Mouse (Mus musculus) liver, embryonic 14.5 days (tissue): ENCODE measurements around the gene Hoxa6. TPM values are rescaled to one million over a fixed set of nuclear protein-coding genes. Genes with fewer than 3 reads are reported as not detected.

Source experiments
- ATAC-seq: fragments of 200-750 bp; cut with Nextera tagmentation; 2 replicates; pipeline ENCODE4 v1.8.0; 2017; ENCODE audit warnings: moderate number of reproducible peaks, mild to moderate bottlenecking, moderate library complexity; ENCODE audit not compliant: insufficient read depth
- DNase-seq, 3 experiments: peaks; one replicate each; pipeline ENCODE4 v3.0.0-alpha.2; 2012 to 2013; ENCODE audit warnings: low read depth in 3 of 3, low spot score in 3 of 3
- H3K27ac ChIP-seq: fragments of 300-500 bp; sonication (generic); 2 replicates; pipeline ENCODE4 v1.5.1; 2014; ENCODE audit warnings: moderate library complexity, mild to moderate bottlenecking, control low read depth, inconsistent platforms
- H3K27me3 ChIP-seq: fragments of 300-500 bp; sonication (generic); 2 replicates; pipeline ENCODE4 v1.6.1; 2014; ENCODE audit warnings: mild to moderate bottlenecking, low read length, moderate library complexity; ENCODE audit not compliant: control insufficient read depth, insufficient read depth
- H3K36me3 ChIP-seq: fragments of 300-500 bp; sonication (generic); replicated peaks from 2 replicates; pipeline ENCODE4 v1.6.1; 2014; ENCODE audit warnings: low read depth; ENCODE audit not compliant: control insufficient read depth, insufficient read depth
- H3K4me1 ChIP-seq, 2 experiments: fragments of 200-500 bp in 1 of 2; fragments of 300-500 bp in 1 of 2; sonication (generic) in 1 of 2; replicated peaks; 2 replicates each; pipeline ENCODE4 v1.6.1; 2012 to 2014; ENCODE audit warnings: antibody characterized with exemption in 1 of 2, inconsistent platforms in 1 of 2, low read length in 1 of 2; ENCODE audit not compliant: control insufficient read depth in 2 of 2, insufficient read depth in 2 of 2
- H3K4me2 ChIP-seq: fragments of 300-500 bp; sonication (generic); 2 replicates; pipeline ENCODE4 v1.6.1; 2014; ENCODE audit warnings: low read depth, mild to moderate bottlenecking, control low read depth, moderate library complexity
- H3K4me3 ChIP-seq, 2 experiments: fragments of 200-500 bp in 1 of 2; fragments of 300-500 bp in 1 of 2; sonication (generic) in 1 of 2; 2 replicates each; pipeline ENCODE4 v1.5.1; 2012 to 2014; ENCODE audit warnings: low read depth in 2 of 2, low read length in 2 of 2, mild to moderate bottlenecking in 2 of 2, control low read depth in 1 of 2, inconsistent platforms in 1 of 2, moderate library complexity in 1 of 2; ENCODE audit not compliant: insufficient read depth in 1 of 2
- H3K9ac ChIP-seq: fragments of 300-500 bp; sonication (generic); replicated peaks from 2 replicates; pipeline ENCODE4 v1.6.1; 2014; ENCODE audit warnings: mild to moderate bottlenecking, control low read depth, moderate library complexity
- H3K9me3 ChIP-seq: fragments of 300-500 bp; sonication (generic); 2 replicates; pipeline ENCODE4 v1.6.1; 2016; ENCODE audit warnings: low read length, mixed read lengths; ENCODE audit not compliant: control insufficient read depth
- CTCF ChIP-seq: IDR thresholded peaks from 2 replicates; pipeline ENCODE4 v1.5.1; 2016; ENCODE audit warnings: antibody characterized with exemption, low read depth, control low read depth
- EP300 ChIP-seq: IDR thresholded peaks from 2 replicates; pipeline ENCODE4 v1.6.1; 2016; ENCODE audit warnings: antibody characterized with exemption, low read depth
- WGBS: fragments of 180-500 bp; shearing (Covaris S2); extraction: QIAGEN DNeasy Blood & Tissue Kit; methylation state at CpG from one replicate; pipeline ENCODE4 v1.1.7; 2014; ENCODE audit not compliant: insufficient replicate concordance; 5-methylcytosine and 5-hydroxymethylcytosine counted together
- polyA plus RNA-seq, 2 experiments: library from polyadenylated mRNA; depleted of rRNA in 1 of 2; stranded (reverse) in 1 of 2; unstranded in 1 of 2; fragments of >200 nt; fragmentation: Nextera tagmentation in 1 of 2; extraction: Ambion mirVana in 1 of 2; gene quantifications; 2 replicates each; pipeline versions ENCODE4 v1.2.1 to v1.2.3; 2012 to 2014

Gene Hoxa6
- polyA plus RNA-seq, 2 experiments = not detected

DNA sequence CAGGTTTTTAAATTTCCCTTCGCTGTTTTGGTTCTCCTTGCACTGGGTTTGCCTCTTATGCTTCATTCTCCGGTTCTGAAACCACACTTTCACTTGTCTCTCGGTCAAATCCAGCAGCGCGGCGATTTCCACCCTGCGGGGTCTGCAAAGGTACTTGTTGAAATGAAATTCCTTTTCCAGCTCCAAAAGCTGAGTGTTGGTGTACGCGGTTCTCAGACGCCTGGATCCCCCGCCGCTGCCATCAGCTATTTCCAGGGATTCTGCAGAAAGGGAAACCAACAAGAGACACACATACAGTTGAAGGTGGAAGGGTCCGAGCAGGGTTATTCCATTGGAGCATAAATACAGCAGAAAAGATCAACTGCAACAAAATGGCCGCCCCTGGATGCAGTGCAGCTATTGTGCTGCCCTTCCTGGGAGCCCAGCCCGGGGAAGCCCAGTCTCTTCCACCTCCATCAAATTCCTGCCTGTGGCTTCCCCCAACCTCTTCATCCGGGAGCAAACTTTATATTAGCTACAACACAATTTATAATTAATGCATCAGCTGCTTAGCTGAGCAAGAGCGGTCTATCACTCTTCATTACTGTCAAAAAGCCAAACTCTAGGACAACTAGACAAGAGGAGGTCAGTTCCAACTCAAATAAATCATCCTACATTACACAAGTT, 45.0 kb downstream of the Hoxa6 start:
- 9% methylated on average over 17 of the region's 17 CpGs for WGBS
- Histone ChIP-seq H3K27ac (no peak overlapping the region), H3K9ac (no peak overlapping the region), H3K4me1 (no peaks in the 10 kb centered on the region; a peak in 1 of 4 replicates), H3K27me3 (peaks cover 98% of the 10 kb centered on the region), H3K9me3 (no peaks in the 10 kb centered on the region), H3K4me3 (no peak overlapping the region; a peak in 1 of 4 replicates), H3K4me2 (peak overlapping the region; percentile 18; the same call in 1 of the 2 replicates), H3K36me3 (no peaks in the 10 kb centered on the region)
- TF ChIP-seq EP300 (no peak), CTCF (no peak)
- ATAC-seq (no peak), DNase-seq (no peak)

DNA sequence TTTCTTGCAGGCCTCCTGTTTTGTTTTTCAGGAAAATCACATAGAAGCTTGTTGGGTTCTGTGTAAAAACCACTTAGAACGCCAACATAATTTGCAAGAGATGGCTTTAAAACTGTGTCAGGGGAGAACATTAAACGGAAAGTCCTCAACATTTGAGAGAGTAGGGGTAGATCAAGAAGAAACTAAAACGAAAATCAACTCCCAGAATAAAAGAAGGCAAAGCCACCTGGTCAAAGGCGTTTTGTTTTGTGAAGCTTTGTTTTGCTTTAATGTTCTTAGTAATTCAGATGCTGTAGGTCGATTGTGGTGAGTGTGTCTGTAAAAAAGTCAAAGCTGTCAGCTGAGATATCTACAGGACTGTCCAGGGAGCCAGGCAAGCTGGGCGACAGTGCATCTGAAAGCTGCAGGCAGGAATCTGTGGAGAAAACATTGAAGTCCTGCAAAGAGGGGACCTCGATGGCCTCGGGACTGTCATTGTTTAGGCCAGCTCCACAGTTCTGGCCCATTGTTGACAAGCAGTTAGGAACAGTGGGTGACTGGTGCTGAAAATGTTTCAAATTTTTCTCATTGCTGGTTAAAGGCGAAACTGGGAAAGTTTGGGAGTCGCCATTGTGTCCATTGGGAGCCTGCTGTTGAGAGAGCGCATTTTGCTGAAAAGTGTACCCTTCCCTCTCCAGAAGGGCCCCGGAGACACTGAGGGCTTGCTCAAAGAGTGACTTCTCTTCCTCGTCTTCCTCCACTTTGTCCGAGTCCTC, 45.7 kb downstream of the Hoxa6 start:
- Histone ChIP-seq H3K4me1 (no peaks in the 10 kb centered on the region; a peak in 1 of 4 replicates), H3K9me3 (no peaks in the 10 kb centered on the region), H3K36me3 (no peaks in the 10 kb centered on the region), H3K9ac (no peak overlapping the region), H3K4me2 (no peak overlapping the region), H3K4me3 (peak overlapping the region in 1 of 2 experiments; percentile 9; a peak in 2 of 4 replicates), H3K27me3 (peaks cover 98% of the 10 kb centered on the region), H3K27ac (no peak overlapping the region)
- WGBS = 10% methylated on average over 14 of the region's 14 CpGs
- TF ChIP-seq CTCF (no peak), EP300 (no peak)
- ATAC-seq (no peak), DNase-seq (no peak)

DNA sequence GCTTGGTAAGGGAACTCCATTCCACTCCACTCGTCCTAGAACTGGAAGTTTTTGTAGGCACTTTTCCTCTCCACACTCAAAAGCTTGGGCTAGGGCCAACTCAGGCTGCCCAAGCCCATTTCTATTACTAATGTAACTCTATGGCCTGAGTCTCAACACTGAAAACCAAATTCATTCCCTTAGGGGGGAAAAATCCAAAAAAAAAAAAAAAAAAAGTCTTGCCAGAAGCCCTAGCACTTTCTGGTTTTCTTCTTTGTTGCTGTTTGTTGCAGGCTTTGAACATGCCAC, 46.5 kb downstream of the Hoxa6 start:
- Histone ChIP-seq H3K4me2 (no peak overlapping the region), H3K9me3 (no peaks in the 10 kb centered on the region), H3K36me3 (no peaks in the 10 kb centered on the region), H3K27me3 (peaks cover 98% of the 10 kb centered on the region), H3K9ac (no peak overlapping the region), H3K27ac (no peak overlapping the region), H3K4me3 (no peak overlapping the region), H3K4me1 (no peaks in the 10 kb centered on the region; a peak in 1 of 4 replicates)
- ATAC-seq = no peak
- 32% methylated on average over 1 of the region's 1 CpGs for WGBS
- TF ChIP-seq CTCF = no peak
- no peak for TF ChIP-seq EP300
- DNase-seq = no peak

DNA sequence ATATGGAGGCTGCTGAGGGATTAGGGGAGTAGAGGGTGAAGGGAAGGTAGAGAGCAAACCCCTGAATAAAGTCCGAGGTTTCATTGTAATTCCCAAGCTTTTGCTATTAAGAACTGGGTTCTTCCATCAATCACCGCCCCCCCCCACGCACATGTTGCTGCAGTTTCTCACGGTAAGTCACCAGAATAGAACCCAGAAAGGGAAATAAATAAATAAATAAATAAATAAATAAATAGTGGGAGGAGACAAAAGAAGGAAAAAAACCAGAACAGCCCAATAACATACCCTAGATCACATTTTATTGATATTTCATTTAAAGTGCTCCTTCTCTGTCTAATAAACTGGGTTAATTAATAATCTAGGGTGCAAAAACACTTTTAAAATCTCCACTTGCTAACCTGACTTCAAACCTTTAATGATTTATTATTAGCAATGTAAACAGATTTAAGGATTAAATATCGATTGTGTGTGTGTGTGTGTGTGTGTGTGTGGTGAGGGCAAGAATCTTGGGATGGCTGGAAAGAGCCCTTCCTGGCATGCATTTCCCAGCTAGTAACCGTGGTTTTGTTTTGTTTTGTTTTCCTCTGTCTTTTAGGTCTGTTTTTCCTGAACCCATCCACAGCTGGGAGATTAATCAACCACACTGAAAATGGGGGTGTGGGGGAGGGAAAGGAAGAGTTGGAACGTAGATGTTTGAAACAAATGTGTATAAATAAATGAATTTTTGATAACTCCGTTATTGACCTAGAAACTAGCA, 47.0 kb downstream of the Hoxa6 start:
- H3K9ac ChIP-seq = no peak overlapping the region
- no peak for ATAC-seq
- H3K27me3 ChIP-seq = peaks cover 98% of the 10 kb centered on the region
- H3K36me3 ChIP-seq = no peaks in the 10 kb centered on the region
- no peak overlapping the region for H3K4me3 ChIP-seq
- no peak for TF ChIP-seq EP300
- TF ChIP-seq CTCF = no peak
- H3K9me3 ChIP-seq = no peaks in the 10 kb centered on the region
- no peak for DNase-seq
- no peak overlapping the region for H3K4me2 ChIP-seq
- 21% methylated on average over 8 of the region's 8 CpGs for WGBS
- H3K27ac ChIP-seq = no peak overlapping the region
- H3K4me1 ChIP-seq = no peaks in the 10 kb centered on the region; a peak in 1 of 4 replicates
